ENCODE assay signal across 13 mouse cellular contexts in the genomic region with DNA sequence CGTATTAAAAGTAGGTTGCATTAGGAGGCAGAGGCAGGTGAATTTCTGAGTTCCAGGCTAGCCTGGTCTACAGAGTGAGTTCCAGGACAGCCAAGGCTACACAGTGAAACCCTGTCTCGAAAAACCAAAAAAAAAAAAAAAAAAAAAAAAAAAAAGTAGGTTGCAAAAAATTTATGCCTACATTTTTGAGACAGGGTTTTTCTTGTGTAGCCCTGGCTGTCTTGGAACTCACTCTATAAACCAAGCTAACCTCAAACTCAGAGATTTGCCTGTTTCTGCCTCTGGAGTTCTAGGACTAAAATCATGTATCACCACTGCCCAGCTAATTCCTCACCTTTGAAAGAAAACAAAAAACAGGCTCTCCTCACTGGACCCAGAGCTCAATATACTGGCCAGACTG. TPM values are rescaled to one million over a fixed set of nuclear protein-coding genes. Genes with fewer than 3 reads are reported as not detected.
"Had no signal": no experiment of that assay in that cellular context is flagged by ENCODE, and none has a peak within 500 bp of the region (broad histone marks: within the 10 kb centered on the region; RNA-seq: fewer than 3 reads in every experiment).

No protein-coding gene starts in this region.

RNA-seq across cellular contexts. Expression of gene Dmrtc2, which starts 25.9 kb away (rescaled TPM):
- total RNA-seq: neutrophil, adult 5-6 weeks had no signal
- polyA plus RNA-seq: neural tube, embryonic 12.5 days; neural tube, embryonic 13.5 days; neural tube, embryonic 14.5 days; small intestine, adult 2 months; stomach, embryonic 14.5 days; stomach, embryonic 15.5 days; stomach, embryonic 16.5 days; stomach, postnatal 0 days; thymus, adult 2 months; urinary bladder, adult 2 months had no signal

RNA-seq across cellular contexts. Expression of gene Lypd4, which starts 26.0 kb away (rescaled TPM):
- total RNA-seq: neutrophil, adult 5-6 weeks had no signal
- polyA plus RNA-seq: neural tube, embryonic 12.5 days; neural tube, embryonic 13.5 days; neural tube, embryonic 14.5 days; neural tube, embryonic 15.5 days; small intestine, adult 2 months; stomach, embryonic 14.5 days; stomach, embryonic 15.5 days; stomach, embryonic 16.5 days; stomach, postnatal 0 days; thymus, adult 2 months; thymus, postnatal 0 days; urinary bladder, adult 2 months had no signal
